Mouse (Mus musculus) myocyte (in vitro differentiated cells): ENCODE data around the gene Cybrd1.

Source experiments
- CEBPB ChIP-seq: IDR thresholded peaks from 2 replicates; pipeline ENCODE4 v1.6.1; 2011; ENCODE audit warnings: mild to moderate bottlenecking, moderate library complexity; ENCODE audit not compliant: poor library complexity, insufficient read depth, severe bottlenecking
- E2F4 ChIP-seq: IDR thresholded peaks from one replicate; pipeline ENCODE4 v1.6.1; 2011; ENCODE audit warnings: mild to moderate bottlenecking, control low read depth, moderate library complexity; ENCODE audit not compliant: insufficient read depth
- MAX ChIP-seq: IDR thresholded peaks from one replicate; pipeline ENCODE4 v1.6.1; 2011; ENCODE audit warnings: low read depth, mild to moderate bottlenecking, control low read depth
- MYOD1 ChIP-seq, 3 experiments: IDR thresholded peaks; one replicate each; pipeline ENCODE4 v1.6.1; 2011; ENCODE audit warnings: control low read depth in 2 of 3, low read depth in 2 of 3, mild to moderate bottlenecking in 2 of 3, moderate library complexity in 1 of 3; ENCODE audit not compliant: insufficient read length in 2 of 3, control insufficient read depth in 1 of 3
- MYOG ChIP-seq, 3 experiments: IDR thresholded peaks; one replicate each; pipeline ENCODE4 v1.6.1; 2011; ENCODE audit warnings: control low read depth in 2 of 3, low read depth in 2 of 3, mild to moderate bottlenecking in 2 of 3; ENCODE audit not compliant: insufficient read length in 2 of 3, control insufficient read depth in 1 of 3, insufficient read depth in 1 of 3
- POLR2A ChIP-seq: IDR thresholded peaks from one replicate; pipeline ENCODE4 v1.6.1; 2011; ENCODE audit warnings: low read depth, mild to moderate bottlenecking, control low read depth, moderate library complexity; ENCODE audit not compliant: insufficient read length
- POLR2AphosphoS2 ChIP-seq: IDR thresholded peaks from one replicate; pipeline ENCODE4 v1.6.1; 2011; ENCODE audit warnings: low read depth, control low read depth; ENCODE audit not compliant: insufficient read length
- REST ChIP-seq: IDR thresholded peaks from one replicate; pipeline ENCODE4 v1.6.1; 2011; ENCODE audit warnings: mild to moderate bottlenecking, control low read depth, moderate library complexity; ENCODE audit not compliant: insufficient read depth, insufficient read length
- SRF ChIP-seq: IDR thresholded peaks from one replicate; pipeline ENCODE4 v1.6.1; 2011; ENCODE audit warnings: low read depth; ENCODE audit not compliant: control insufficient read depth, insufficient read length
- TCF12 ChIP-seq: IDR thresholded peaks from one replicate; pipeline ENCODE4 v1.6.1; 2011; ENCODE audit warnings: mild to moderate bottlenecking, control low read depth; ENCODE audit not compliant: poor library complexity, insufficient read depth, severe bottlenecking
- TCF3 ChIP-seq: IDR thresholded peaks from one replicate; pipeline ENCODE4 v1.6.1; 2011; ENCODE audit warnings: low read depth, control low read depth; ENCODE audit not compliant: insufficient read length
- USF1 ChIP-seq: IDR thresholded peaks from one replicate; pipeline ENCODE4 v1.6.1; 2011; ENCODE audit warnings: low read depth, mild to moderate bottlenecking, control low read depth, moderate library complexity

DNA sequence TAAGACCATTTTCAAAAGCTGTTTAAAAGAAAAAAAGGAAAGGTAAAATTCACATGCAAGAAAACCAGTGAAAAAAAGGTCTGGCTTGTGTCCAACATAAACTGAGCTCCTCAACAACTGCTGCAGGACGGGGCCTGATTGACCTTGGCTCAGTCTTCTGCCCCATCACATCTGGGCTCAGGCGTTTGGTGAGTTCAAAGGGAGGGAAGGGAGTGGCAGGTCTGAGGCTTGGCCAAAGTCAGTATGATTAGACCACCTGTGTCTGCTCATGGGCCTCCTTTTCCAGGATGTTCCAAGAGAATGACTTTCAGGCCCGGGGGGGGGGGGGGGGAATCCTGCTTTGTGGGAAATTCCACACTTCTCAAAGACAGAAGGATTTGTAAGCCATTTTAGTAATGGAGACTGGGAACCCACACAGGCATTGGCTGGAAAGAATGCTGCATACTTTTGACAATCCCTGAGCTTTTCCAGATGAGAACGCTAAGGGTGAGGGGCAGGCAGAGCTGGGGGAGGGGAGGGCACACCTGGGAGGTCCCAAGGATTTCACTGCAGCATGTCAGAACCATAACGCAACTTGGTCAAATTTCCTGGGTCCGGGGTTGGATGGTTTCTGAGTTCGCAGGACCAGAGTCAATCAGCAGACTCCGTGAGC lies 63.0 kb downstream of the Cybrd1 start:
- TF ChIP-seq MAX = no peak
- TF ChIP-seq POLR2A = no peak
- no peak for TF ChIP-seq MYOD1 (IDR thresholded peaks at IDR 0.05; ENCODE audit: control insufficient read depth in 1 of 3, insufficient read length in 2 of 3, low read depth in 2 of 3)
- no peak for TF ChIP-seq POLR2AphosphoS2
- TF ChIP-seq USF1 = no peak
- TF ChIP-seq TCF3 = no peak
- no peak for TF ChIP-seq E2F4
- TF ChIP-seq SRF = no peak
- TF ChIP-seq MYOG (IDR thresholded peaks at IDR 0.05; ENCODE audit: control insufficient read depth in 1 of 3, insufficient read depth in 1 of 3, insufficient read length in 2 of 3, low read depth in 2 of 3) = no peak
- no peak for TF ChIP-seq REST
- no peak for TF ChIP-seq TCF12
- TF ChIP-seq CEBPB = no peak
